Mouse (Mus musculus) cerebellum, adult 9-11 months (tissue): Measurements from ENCODE around the gene Hoxb3.

Source experiments
- DNase-seq: peaks from one replicate; pipeline ENCODE4 v3.0.0; 2022

Hoxb3 gene

DNA sequence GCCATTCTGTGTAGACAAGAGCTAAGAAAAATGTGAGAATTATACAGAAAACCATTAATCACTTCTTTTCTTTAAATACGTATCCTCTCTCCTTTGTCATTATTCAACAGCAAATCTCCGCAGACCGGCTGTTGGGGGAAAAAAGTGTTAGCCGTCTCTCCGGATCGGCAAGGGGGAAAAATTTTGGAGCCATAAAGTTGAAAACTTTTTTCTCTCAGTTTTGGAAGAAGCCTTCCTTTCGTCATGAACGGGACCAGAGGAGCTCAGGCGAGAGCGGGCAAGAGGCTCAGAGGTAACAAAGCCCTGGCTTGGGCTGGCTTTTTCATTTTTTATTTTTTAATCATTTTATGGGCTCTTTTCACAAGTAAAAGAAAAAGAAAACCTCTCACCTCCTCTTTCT lies at the start of gene Hoxb3:
TSS of gene Hoxb3 (plus strand) at position 173 of the 400 bp plus-strand sequence.
- DNase-seq = no peak

DNA sequence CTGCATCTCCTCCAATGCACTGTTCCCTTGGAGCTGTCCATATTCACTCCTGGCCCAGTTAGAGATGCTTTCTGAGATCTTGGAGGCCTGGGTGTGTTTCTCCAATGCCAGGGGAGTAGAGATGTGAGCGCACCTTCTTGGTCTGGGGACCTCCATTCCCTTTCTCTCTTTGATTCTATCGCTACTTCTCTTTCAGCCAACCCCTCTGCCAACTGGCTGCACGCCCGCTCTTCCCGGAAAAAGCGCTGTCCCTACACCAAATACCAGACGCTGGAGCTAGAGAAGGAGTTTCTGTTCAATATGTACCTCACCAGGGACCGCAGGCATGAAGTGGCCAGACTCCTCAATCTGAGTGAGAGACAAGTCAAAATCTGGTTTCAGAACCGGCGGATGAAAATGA lies 48.7 kb upstream of the Hoxb3 start:
- no peak for DNase-seq

DNA sequence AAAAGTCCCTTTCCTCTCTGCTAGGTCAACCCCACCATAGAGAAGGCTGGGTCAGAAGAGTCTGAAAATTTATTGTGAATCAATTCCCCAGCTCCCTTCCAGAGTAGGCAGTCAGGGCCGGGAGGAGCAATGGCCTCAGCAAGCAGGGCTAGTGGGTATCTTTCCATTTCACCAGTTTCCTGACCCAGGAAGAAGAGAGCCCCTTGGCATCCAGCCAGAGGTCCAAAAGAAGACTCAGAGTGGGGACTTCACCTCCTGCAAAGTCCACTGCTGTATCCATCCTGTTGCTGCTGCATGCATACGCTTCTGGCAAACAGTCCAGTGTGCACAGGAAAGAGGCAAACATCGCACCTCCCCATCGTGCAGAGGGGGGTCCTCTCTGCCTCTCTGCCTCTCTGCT lies 47.2 kb upstream of the Hoxb3 start:
- DNase-seq = no peak

DNA sequence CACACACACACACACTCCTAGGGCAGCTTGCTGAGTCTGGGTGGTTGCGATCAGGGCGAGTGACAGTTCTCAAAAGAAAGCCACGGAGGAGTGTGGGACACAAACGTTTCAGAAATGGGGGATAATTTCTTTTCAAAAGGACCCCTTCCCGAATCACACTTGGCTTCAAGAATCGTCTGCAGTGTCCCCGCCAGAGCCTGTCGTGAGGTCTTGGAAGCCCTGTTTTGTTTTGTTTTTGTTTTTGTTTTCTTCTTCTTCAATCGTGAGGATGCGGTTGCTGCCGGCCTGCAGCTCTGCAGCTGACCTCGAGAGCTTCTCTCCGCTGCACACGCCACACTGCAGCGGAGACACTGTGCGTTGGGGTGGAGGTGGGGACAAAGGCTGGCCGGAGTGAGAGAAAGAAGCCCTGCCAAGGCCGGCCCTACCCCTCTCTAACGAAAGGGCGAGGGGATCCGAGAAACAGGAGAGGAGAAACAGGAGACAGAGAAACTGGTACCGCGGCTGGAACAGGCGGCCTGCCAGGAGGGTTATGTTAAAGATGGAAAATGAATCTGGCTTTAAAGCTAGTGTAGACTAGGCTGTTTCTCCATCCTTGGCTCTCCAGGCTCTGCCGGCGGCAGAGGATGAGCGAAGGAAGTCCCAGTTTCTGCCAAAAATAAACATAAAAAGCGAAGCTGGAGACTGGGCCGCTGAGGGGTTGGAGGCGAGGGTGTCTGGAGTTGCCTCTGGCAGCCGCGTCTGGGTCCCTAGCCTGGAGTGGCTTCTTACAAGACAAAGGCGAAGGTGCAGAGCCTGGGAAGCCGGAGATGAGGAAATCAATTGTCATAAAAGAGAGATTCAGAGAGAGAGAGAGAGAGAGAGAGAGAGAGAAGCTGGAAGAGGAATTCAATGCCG lies 45.7 kb upstream of the Hoxb3 start:
- no peak for DNase-seq

DNA sequence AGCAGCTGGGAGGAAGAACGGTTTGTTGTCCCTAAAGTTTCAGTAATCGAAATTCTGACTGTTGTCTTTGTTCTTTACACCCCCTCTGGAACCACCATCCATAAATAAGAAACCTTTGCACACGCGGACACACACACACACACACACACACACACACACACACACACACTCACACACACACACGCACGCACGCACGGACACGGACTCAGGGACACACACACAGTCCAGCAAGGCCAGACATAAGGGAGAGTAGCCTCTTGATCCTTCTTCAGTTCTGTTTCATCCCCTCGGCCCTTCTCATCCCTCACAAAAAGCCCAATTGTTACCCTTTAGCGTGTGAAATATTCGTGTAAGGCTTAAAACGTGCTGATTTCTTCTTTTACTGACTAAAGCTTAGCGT lies 44.8 kb upstream of the Hoxb3 start:
- DNase-seq = no peak

DNA sequence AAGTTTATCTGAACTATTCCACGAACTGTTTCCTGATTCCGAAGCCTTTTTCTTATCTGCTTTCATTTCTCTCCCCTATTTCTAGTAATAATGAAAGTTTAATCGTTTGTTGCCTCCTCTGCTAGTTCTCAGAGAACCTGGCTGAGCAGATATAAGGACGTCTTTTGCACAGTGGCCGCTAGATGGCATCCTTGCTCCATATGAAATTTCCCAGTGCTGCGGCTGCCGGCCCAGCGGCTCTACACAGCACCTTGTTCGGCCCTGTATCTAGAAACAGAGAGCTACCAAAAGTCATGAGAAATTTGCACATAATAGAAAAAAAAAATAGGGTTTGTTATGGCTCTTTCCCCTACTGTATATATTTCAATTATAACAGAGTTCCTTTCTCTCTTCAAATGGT lies 44.4 kb upstream of the Hoxb3 start:
- peak; percentile 70 for DNase-seq

DNA sequence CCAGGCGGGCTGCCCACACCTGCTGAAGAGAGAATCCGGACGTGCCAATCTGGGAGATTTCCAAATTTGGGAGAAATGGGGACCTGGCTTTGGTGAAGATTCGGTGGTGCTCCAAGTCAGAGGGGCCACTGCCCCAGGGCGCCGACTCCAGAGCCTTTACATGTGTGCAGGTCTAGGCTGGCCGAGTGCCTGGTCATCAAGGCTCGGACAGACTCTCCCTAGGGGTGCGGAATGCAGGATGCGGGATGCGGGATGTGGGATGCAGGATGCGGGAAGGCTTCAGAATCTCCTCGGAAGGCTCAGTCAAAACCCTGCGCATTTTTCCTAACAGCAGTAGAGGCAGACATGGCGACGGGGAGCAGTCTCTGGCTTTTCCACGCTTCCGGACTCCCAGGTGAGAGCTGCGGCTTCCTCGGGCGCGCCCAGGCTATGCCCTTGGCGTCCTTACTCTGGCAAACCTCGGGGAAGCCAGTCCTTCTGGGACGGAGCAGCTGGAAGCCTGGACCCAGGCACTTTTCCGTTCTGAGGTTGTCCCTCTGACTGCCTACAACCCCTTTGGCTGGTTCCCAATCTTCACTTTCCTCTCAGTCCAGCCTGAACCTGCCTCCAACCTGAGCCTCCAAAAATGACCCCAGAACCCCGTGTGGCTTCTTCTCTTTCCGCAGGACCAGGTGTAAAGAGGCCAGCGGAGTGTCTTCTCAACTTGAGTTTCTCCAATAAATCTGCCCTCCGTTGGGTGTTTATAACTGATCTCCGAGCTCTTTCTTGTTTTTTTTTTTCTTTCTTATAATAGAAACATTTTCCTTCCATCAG lies 43.5 kb upstream of the Hoxb3 start:
- no peak for DNase-seq

DNA sequence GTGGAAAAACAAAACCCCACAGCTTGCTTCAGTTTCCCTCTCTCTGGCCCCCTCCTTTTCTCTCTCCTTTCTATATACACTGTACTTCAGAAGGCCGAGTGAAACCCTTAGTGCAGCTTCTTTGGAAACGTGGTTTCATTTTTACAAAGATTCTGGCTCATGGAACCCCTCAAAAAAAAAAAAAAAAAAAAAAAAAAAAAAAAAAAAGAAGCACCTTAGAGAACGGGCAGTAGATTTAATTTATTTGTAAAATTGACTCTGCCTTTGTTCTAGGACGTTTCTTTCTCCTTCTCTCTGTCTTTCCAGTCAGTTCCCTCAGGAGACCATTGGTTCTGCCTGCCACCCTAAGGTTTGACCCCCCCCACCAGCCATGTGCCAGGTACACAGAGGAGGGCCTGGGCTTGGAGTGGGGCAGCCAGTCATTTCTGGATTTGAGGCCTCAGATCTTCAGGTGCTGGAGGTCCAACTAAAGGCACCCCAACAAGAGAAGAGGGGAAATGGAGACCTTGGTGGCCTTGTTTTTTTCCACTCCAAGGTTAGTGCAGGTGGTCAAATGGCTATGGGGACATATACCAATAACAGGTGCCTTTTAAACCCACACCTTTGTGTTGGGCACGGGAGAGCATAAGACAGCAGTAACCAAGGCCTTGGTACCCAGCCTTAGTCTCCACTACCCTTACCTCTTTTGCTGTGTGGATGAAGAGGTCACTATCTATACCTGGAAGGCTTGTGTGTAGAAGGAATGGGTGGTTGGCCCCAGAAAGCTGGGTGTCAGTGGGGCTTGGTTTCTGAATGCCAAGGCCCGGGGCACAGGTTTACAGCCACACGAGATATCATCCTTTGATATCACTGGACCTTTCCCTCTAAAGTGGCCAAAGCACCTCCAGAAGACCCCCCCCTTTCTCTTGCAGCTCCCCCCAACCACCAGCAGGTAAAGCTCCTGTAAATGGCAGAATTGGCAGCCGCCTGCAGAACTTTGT lies 42.4 kb upstream of the Hoxb3 start:
- no peak for DNase-seq

DNA sequence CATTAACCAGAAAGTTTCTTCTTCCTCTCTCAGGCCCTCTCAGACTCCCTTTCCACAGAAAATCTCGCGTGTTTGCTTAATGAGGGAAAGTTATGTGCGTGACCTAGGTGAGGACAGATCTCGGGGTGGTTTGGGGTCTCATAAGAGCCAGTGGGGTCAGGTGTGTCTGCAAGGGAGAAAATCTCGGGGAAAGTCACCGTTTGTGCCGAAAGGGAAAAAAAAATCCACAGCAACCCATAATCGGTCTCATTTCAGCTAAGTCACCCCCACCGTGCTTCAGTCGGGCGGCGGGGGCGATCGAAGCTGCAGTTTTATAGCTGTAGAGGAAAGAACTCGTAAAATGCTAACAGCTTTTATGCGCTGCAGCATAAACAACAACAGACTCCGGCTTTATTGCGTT lies 41.7 kb upstream of the Hoxb3 start:
- DNase-seq = no peak

DNA sequence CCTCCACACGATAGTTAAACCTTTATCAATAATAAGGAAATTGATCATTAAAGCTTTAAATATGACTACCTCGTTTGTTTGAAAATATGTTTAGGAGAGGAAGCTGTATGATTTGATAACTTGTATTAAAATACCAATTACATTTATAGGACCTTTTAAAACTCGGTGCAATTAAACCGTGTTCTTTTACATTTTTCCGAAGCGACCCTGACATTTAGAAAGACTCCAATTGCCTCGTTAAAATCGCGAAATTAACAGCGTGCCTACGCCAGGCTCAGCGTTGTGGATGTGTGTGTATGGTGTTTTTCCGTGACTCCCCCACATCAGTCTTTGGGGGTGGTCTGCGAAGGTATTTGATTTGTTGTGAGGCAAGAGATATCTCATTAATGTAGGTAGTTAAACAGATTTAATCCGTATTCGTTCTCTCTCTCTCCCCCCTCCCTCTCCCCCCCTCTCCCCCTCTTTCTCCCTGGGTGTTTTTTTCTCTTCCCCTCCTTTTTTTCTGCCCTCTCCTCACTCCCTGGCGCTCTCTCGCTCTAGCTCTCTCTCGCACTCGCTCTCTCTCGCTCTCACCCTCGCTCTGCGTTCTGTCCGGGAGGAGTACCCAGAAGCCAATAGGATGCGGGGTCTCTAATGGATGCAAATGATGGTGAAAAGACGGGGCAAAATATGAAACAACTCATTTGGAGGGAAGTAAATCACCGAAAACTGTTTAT lies 41.1 kb upstream of the Hoxb3 start, which contains the start of gene Hoxb8:
TSS of gene Hoxb8 (plus strand) at position 51 of the 716 bp plus-strand sequence.
- no peak for DNase-seq

DNA sequence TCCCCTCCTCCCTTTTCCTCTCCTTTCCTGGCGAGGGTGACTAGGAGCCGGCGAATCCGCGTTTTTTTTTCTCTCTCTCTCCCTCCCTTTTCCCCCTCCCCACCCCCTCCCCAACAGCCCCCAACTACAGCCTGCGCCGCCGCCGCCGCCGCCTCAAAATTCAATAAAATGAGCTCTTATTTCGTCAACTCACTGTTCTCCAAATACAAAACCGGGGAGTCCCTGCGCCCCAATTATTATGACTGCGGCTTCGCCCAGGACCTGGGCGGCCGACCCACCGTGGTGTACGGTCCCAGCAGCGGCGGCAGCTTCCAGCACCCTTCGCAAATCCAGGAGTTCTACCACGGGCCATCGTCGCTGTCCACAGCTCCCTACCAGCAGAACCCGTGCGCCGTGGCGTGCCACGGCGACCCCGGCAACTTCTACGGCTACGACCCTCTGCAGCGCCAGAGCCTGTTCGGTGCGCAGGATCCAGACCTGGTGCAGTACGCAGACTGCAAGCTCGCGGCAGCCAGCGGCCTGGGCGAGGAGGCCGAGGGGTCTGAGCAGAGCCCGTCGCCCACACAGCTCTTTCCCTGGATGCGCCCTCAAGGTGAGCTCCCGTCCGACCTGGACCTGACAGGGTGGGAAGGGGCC lies 40.2 kb upstream of the Hoxb3 start:
- DNase-seq = no peak

DNA sequence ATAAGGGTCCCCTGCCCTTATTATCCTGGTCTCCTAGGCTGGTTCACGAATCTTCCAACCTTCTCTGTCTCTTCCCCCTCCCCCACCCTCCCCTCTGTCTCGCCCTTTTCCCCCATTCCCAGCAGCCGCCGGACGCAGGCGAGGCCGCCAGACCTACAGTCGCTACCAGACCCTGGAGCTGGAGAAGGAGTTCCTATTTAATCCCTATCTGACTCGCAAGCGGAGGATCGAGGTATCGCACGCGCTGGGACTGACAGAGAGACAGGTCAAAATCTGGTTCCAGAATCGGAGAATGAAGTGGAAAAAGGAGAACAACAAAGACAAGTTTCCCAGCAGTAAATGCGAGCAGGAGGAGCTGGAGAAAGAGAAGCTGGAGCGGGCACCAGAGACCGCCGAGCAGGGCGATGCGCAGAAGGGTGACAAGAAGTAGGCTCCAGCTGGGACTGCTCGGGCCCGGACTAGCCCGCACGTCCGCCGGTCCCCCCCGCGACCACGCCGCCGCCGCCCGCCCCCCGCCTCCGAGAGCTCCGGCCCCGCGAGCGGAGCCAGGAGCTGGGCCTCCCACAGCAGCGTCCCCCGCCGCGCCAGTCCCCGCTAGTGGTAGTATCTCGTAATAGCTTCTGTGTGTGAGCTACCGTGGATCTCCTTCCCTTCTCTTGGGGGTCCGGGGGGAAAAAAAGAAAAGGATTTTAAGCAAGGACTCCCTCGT lies 38.9 kb upstream of the Hoxb3 start:
- no peak for DNase-seq

DNA sequence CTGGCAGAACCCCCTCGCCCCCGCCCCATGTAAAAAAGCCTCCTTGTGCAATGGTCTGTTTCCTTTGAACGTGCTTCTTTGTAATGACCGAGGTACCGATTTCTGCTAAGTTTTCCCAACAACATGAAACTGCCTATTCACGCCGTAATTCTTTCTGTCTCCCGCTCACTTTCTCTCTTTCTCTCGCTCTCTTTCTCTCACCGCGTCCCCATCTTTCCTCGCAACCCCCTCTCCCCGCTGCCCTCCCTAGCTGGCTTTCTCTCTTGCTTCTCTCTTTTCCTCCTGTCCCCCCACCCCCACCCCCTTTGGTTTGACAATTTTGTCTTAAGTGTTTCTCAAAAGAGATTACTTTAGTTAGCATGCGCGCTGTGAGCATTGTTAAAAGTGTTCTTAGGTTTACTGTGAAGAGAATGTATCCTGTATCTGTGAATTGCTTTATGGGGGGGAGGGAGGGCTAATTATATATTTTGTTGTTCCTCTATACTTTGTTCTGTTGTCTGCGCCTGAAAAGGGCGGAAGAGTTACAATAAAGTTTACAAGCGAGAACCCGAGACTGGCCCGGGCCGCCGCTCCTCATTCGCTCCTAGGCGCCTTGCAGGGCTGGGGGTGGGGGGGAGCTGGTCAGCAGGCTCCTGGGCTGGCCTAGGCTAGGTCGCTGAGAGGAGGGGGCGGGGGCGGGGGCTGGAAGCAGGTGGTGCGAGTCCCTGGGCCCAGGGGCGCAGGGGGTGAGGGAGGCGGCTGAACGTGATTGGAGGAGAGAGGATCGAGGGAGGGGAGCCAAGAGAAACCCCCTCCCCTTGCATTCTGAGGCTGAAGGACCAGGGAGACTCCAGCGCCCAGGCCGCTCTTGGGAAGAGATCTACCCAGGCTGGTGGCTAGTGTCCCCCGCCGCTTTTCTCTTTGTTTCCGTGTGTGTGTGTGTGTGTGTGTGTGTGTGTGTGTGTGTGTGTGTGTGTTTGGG lies 38.1 kb upstream of the Hoxb3 start:
- no peak for DNase-seq

DNA sequence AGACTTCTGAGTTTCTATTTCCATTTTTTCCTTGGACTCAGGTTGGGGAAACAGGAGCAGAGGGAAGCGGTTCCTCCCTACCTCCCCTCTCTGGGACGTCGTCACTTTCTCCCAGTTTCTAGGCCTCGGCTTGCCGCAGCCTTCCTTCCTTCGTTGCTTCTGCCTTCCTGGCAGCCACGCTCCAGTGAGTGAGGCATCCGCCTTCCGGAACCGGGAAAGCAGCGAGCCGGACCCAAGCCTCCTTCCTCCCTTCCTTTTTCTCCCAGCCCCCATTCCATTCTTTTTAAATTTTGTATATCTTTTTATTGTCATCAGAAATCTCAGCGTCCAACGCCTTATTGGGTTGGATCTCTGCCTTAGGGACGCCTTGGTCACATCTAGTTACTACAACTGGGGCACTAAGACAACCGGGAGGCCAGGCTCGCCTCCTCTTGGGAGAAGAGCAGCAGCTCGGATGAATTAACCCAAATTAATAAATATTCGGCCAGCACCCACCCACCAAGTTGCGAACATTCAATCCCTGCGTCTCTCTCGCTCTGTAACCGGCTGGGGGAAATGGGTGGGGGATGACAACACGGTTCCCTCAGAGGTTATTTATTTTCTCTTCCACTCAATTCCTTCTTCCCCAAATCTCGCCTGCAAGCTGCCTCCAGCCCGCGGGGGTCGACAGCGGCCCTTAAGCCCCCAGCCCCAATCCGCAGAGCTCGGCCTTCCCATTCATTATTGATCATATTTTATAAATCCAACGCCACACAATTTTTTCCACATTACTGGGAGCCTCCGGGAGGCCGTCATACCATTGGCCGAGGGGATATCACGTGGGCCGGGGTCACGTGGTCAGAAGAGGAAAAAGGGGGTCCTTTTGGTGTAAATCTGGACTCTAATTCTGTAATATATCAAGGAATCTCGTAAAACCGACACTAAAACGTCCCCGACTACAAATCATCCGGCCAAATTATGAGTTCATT lies 37.1 kb upstream of the Hoxb3 start, which contains the start of gene Hoxb7:
TSS of gene Hoxb7 (plus strand) at position 853 of the 968 bp plus-strand sequence.
- DNase-seq = no peak

DNA sequence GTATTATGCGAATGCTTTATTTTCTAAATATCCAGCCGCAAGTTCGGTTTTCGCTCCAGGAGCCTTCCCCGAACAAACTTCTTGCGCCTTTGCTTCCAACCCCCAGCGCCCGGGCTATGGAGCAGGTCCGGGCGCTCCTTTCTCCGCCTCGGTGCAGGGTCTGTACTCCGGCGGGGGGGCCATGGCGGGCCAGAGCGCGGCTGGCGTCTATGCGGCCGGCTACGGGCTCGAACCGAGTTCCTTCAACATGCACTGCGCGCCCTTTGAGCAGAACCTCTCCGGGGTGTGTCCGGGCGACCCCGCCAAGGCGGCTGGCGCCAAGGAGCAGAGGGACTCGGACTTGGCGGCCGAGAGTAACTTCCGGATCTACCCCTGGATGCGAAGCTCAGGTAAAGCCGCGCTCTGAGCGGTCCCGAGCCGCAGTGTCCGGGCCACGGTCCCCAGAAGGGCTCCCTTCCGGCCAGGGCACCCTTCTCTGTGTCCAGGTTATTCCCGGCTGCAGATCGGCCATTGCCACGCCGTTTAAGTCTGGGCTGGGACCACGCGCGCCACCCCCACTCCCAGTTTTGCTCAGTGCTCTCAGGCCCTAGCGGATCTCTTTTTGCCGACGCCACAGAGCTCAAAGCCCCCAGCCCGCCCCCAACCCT lies 36.3 kb upstream of the Hoxb3 start:
- no peak for DNase-seq

DNA sequence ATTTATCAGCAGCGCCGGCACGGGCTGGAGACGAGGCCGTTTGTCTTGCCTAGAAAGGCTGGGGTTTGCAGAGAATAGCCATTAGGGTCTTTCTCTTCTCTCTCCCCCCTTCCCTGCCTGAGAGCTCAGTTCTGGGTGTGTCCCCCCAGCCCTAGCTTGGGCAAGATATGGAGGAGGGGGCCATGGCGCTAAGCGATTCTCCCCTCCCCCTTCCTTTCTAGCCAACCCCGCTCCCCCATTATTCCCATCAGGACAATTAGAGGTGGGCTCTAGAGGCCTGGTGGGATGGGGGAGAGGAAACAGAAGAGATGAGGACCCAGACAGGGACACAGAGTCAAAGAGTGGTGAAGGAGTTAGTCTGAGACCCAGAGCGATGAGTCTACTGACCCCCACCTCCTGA lies 35.7 kb upstream of the Hoxb3 start:
- DNase-seq = no peak

DNA sequence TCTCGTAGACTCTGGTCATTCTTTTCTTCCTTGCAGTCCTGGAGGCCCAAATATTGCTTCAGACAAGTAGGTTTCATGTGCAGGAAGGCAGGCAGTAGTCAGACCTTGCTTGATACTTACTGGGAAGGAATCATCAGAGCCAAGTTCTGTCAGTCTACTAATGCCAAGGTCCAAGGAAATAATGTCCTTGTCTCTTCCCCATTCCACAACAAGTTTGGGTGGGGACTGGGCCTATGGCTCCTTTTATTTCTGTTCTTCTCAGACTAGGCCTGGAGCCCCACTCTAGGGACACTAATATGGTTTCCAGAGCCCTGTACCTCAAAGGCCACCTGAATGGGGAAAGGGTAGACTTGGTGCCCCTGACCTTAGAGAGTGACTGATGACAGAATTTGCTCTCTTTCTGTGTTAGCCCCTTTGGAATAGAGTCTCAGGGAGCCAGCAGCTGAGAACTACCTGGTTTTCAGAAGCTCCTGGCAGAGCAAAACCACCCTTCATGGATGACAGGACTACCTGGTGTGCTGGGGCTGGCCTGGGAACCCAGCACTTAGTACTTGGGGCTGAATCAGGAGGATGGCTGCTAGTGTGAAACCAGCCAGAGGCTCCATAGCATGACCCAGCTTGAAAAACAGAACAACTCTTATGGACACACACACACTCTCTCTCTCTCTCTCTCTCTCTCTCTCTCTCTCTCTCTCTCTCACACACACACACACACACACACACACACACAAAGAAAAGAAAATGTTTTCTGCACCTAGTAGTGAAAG lies 34.5 kb upstream of the Hoxb3 start:
- DNase-seq = no peak
